Mouse (Mus musculus): ENCODE measurements around the gene Sema4d.

DNA sequence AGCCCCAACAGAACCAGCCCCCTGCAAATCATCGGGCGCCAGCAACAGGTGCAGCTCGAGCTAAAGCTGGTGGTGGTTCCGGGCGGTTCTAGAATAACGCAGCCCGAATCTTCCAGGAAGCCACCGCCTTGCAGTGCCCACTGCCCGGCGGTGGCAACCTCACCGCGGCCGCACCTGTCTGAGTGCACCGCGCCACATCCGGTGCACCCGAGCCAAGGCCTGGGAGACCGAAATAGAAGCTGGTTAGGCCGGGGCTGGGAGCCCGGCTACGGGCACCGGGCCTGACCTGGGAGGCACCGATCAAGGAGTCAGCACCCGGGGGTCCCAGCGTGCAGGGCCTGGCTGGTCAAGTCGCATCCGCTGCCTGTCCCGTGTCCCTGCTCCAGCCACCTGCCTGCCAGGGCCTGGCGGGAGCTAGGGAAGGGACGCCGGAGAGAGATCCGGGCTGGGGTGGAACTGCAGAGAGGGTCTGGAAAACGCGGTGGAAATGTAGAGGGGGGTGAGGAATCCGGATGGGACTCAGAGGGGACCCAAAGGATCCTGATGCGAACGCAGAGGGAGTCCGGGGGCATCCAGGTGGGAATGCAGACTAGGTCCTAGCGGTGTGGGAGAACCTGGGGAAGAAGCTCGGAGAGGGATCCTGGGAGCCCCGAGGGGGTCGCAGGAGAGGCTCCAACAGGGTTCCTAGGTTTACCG, 670 bp downstream of the Sema4d start:
- TF ChIP-seq HCFC1 (IDR thresholded peaks at IDR 0.05; ENCODE audit: borderline replicate concordance, insufficient read depth, low read length) = no peak
- TF ChIP-seq ZNF384 (IDR thresholded peaks at IDR 0.05; ENCODE audit: low read depth, low read length) = no peak
- no peak for TF ChIP-seq CHD2 (IDR thresholded peaks at IDR 0.05; ENCODE audit: low read depth, low read length)
